Mouse (Mus musculus) left cerebral cortex, adult 11 months (tissue): ENCODE measurements around the gene Dcaf4.

Experiments used
- DNase-seq: peaks from one replicate; pipeline ENCODE4 v3.0.0; 2022; ENCODE audit warnings: low spot score

Gene Dcaf4

DNA sequence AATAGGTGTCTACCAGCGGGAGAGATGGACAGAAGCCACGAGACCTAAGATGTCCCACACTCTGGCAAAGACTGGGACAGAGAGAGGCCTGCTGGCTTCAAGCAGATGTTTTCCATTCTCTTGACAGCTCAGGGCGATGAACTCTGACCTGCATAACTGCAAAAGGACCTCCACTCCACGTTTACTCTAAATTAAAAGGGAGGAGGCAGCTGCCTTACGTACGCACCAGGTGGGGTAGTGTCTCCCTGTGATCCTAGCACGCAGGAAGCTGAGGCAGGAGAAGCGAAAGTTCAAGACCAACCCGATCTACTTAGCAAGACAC, 24.3 kb upstream of the Dcaf4 start:
- DNase-seq, result no peak

DNA sequence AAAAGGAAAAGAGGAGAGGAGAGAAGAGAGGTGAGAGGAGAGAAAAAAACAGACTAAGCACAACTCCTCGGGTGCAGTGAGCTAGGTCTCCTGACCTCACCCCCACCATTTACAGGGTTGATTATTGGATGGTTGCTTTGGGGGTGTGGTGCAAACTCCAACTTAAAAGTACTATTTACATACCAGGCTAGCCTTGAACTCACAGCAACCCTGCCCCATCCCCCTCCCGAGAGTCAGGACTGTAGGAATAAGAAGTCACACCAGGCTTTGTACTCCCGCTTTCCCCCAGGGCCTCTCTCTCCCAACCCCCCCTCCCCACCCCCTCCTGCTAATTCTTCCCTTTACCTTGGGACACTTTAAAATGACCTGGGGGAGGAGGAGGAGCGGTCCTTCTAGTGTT, 23.9 kb upstream of the Dcaf4 start:
- no peak for DNase-seq

DNA sequence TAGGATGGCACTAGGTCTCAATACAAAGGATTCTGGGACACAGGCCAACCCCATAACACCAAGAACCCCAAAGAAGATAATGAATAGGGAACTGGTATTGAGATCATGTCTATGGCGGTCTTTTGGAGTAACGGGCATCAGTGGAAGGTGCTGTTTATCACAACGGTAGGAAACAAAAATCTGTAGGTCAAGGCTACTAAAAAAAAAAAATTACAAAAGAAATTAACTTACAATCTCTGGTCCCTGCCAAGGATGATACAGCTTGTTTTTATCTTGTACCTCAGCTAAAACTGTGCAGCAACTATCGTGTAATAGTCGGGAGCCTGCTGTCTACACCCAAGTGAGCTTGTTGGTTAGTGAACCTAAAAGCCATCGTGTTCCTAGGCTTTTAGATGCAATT, 23.5 kb upstream of the Dcaf4 start:
- DNase-seq, result no peak

DNA sequence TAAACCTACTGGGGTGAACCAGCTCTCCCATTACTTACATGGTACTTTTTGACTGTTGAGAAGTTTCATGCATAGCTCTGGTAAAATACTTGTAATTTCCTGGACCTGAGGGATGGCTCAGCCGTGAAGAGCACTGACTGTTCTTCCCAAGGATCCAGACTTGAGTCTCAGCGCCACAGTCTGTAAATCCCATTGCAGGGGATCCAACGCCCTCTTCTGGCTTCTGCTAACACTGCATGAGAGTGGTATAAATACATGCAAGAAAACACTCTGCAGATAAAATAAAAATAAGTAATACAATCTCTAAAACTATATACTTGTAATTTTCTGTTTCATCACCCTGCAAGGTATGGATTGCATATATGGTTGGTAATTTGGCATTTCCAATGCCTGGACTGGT, 22.3 kb upstream of the Dcaf4 start:
- DNase-seq, result no peak

DNA sequence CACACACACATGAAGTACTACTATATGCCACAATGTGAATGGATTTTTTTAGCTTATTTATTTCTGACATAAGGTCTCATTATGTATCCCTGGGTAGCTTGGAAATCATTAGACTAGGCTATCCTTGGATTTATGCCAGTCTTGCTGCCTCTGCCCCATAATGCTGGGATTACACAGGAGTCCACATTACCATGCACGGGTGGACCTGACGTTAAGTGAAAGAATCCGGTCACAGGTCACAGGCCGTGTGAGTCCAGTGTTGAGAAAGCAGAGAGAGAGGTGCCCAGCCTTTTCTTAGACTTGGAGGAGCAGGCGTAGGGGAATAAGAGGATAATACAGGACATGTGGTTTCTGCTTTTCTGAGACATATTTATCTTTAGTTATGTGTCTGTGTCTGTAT, 21.0 kb upstream of the Dcaf4 start:
- no peak for DNase-seq

DNA sequence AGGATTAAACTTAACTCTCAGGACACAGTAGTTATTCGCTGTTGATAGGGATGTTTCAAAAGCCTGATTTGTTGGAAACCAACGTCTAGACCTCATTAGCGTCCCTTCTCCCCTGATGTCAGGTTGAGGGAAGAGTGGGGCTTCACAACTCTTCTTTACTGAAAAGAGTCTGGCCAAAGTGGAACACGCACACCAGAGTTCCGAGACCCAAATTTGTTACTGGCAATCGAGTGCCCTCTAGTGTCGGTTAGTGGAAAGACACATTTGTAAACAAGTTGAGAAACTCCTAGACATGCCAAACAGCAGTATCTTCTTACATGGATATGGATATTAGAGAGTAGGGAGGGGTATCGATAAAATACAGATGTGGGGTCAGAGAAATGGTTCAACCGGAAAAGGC, 18.1 kb upstream of the Dcaf4 start:
- peak; percentile 47 for DNase-seq

- DNase-seq, result no peak
These were observed 13.7 kb upstream of the Dcaf4 start for GRCm38 (mm10) chr12:83506543-83506942.

DNA sequence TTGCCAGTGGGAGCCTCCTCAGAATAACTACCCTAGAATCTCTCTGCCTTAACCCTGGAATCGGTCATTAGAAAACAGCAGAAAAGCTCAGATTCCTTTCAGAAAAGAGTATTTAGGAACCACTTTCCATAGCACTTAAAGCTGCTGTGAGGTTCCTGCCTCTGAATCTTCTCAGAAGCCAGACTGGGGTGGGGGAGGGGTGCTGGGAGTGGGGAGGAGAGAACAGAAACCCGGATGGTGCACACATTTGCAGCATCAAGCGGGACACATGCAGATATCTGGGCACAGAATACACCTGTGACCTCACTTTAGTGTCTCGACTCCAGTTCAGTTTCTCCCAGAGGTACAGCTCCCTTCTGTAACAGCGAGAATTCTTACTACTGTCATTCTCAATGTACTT, 9.7 kb upstream of the Dcaf4 start:
- DNase-seq, result no peak

GRCm38 (mm10) chr12:83512783-83513182, 7.5 kb upstream of the Dcaf4 start:
- no peak for DNase-seq

GRCm38 (mm10) chr12:83513185-83513584, 7.1 kb upstream of the Dcaf4 start:
- DNase-seq, result no peak

GRCm38 (mm10) chr12:83514216-83514615, 6.0 kb upstream of the Dcaf4 start:
- DNase-seq, result no peak

DNA sequence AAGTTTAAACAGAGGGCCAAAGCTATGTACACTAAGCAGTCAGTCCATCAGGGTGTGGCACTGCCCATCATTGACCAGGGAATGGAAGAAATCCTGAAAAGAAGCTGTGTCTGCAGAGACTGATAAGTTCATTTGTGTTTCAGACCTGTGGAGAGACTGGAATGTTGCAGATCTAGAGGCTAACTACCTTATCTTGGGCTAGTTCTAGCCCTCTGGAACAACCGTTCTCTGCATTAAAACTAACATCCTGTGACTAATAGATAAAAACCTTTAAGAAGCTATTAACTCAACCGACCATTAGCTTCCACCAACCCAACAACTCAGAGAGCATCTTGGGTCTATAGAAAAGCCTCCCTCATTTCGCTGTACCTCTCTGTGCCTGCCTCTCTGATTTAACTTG, 2.7 kb upstream of the Dcaf4 start:
- DNase-seq, result no peak

DNA sequence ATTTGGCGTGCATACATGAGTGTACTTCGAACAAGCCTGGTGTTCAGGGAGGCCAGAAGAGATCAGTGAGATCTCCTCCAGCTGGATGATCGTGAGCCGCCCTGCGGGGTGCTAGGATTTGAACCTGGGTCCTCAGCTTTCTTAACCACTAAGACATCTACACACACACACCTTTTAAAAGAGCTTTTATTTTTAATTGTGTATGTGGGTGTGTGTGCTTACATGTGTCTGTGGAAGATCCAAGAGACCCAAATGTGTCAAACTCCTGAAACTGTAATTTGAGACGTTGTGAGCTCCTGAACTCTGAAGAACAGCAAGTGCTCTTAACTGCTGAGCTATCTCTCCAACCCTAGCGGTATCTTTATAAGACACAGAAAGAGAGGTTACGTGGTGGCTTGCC, 817 bp downstream of the Dcaf4 start:
- no peak for DNase-seq

DNA sequence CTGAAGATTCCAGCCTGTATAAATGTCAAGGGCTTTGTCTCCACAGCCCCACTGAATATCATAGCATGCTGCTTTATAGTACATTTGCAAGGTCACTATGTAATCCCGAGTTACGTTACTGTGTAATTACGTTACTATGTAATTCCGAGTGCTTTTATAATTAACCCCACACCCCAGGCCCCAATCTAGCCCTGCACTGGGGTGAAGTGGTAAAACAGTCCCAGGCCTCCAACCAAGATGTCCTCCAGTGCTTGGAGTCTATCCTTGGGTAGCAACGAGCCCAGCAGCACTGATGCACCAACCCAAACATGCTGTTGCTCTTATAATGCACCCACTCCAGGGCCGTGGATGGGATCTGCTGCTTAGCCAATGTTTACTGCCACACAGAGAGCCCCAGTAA, 2.8 kb downstream of the Dcaf4 start:
- DNase-seq, result no peak

DNA sequence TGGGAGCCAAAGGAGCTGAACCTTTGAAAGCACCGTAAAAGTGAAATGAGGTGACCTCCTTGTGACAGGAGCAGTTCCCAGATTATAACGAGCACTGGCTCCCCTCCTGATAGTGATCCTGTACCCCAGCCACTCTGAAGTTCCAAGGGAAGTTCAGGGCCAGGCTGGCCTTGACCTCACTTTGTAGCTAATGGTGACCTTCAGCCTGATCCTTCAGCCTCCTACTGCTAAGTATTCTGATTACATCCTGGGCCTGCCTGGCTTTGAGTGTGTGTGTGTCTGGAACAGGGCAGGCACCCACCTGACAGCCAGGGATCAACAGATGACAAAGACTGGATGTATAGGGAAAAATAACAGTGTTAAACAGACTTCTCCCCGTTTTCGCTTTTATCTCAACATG, 3.6 kb downstream of the Dcaf4 start:
- DNase-seq, result no peak

DNA sequence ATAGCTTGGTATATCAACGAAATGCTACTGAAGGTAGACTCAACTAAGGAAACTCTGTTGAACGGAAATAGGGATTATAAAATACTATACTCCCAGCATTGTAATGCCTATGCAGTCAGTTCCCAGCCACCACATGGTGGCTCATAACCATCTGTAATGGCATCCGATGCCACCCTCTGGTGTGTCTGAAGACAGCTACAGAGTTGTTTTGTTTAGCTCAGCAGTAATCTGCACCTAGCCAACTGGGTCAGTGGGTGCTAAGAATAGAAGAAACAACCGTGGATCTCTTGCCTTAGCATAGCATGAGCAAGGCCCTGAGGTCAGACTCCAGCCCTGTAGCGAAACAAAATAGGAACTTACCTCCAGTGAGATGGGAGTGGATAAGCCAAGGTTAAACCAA, 4.1 kb downstream of the Dcaf4 start:
- DNase-seq, result no peak

DNA sequence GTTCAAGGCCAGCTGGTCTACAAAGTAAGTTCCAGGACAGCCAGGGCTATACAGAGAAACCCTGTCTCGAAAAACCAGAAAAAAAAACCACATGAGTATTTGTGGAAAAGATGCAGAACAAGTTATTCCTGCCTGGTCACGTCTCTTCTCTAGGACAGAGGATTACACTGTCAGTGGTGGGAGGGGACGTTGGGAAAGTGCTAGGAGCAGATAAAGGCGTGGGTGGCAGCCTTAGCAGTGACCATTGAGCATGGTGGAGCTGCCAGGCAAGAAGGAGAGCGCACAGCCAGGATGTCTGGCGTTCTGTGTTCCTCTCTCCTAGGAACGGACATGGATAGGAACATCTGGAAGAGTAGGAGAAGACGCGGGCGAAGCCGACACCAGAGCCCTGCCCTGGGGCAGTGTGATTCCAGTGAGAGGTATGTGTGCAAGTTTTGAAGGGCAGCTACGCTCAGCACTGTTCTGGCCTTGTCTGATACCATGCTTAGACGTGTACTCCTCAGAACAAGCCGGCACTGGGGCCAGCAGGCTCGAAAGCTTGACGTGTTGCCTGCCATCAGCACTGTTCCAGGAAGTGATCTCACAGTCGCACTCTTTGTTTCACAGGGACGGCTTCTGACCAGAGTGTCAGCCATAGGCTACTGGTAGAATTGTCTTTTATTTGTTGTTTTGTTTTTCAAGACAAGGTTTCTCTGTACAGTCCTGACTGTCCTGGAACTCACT, 5.7 kb downstream of the Dcaf4 start:
- DNase-seq, result no peak

DNA sequence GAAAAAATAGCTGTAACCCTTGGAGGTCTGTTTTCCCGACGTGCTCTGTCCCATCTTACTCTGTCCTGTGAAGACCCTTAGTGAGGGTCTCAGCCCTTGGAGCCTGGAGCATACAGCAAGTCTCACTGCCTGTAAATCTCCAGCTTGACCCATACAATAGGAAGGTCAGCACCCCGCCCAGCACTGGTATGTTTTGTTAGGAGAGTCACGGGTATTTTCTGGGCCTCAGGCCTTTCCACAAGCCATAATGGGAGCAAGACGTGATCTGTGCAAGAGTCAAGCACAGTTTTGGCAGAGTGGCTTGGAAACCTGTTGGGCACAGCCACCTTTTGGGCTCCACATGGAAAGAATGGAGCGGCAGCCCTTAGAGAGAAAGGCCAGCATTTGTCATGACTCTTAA, 7.5 kb downstream of the Dcaf4 start:
- DNase-seq, result no peak

GRCm38 (mm10) chr12:83528665-83529064, 8.4 kb downstream of the Dcaf4 start:
- DNase-seq, result no peak

- DNase-seq, result no peak
These were observed 11.7 kb downstream of the Dcaf4 start for GRCm38 (mm10) chr12:83531992-83532391.

DNA sequence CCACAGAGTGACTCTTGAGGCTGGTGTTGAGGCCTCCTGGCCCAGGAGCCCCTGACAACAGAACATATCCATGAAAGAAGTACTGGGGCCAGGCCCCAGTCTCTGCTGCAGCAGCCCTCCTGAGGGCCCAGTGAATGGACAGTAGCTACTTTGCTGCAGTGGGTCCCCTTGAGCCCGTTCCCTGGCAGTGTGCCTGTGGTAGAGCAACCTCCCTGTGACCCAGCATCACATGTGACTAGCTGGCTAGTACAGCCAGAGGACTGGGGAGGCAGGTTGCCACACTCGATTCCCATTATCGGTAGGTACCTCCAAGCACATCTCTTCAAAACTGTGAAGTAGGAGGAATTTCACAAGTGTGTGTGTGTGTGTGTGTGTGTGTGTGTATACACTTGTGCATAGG, 12.7 kb downstream of the Dcaf4 start:
- DNase-seq, result no peak

- DNase-seq, result no peak
These were observed 13.9 kb downstream of the Dcaf4 start for GRCm38 (mm10) chr12:83534190-83534589.

DNA sequence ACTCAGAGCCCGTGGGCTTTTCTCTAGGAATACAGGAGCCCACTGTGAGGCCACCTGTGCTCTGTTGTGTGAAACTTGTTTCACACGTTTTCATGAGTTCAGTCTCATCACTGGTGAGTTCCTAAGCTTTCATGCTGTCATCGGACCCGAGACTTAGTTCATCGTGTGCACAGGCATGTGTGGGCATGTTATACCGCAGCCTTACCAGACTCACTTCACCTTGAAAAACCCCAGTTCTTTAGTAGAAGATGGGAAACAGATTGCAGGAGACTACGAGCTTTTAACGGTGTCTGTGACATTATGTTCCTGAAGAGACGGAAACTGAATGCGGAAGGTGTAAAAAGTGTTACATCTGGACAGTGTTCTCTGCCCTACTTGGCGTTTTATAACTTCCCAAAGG, 15.2 kb downstream of the Dcaf4 start:
- DNase-seq, result no peak

GRCm38 (mm10) chr12:83536039-83536438, 15.8 kb downstream of the Dcaf4 start:
- DNase-seq, result no peak

GRCm38 (mm10) chr12:83543997-83544396, 23.7 kb downstream of the Dcaf4 start:
- no peak for DNase-seq
